Mouse (Mus musculus): Measurements from ENCODE around the gene Krcc1. TPM values are rescaled to one million over a fixed set of nuclear protein-coding genes. Genes with fewer than 3 reads are reported as not detected.
"Not testable (repeated sequence)": the region's sequence is repeated elsewhere in the genome, so short reads cannot be mapped to it uniquely, and the experiment has no call there.

The Krcc1 gene
- polyA plus RNA-seq, 1 experiment, result 11.1 TPM

DNA sequence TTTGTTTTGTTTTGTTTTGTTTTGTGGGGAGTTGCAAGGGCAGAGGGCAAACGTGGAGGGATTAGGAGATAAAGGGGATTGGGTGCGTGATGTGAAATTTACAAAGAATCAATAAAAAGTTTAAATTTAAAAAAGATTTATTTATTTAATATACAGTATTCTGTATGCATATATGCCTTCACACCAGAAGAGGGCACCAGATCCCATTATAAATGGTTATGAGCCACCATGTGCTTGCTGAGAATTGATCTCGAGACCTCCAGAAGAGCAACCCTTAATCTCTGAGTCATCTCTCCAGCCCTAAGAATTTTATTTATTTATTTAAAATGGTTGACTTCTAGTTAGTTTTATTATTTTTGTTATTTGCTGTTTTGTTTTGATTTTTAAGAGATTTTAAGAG, 28.2 kb upstream of the Krcc1 start:
- TF ChIP-seq POLR2A (IDR thresholded peaks at IDR 0.05; ENCODE audit: borderline replicate concordance, extremely low read depth, insufficient read depth, insufficient read length, poor library complexity, severe bottlenecking), result no peak
- no peak for TF ChIP-seq CTCF (IDR thresholded peaks at IDR 0.05; ENCODE audit: borderline replicate concordance, extremely low read depth, insufficient read depth, insufficient read length)
- DNase-seq (ENCODE audit: low read depth), result no peak

- no peak for DNase-seq (ENCODE audit: low read depth)
- TF ChIP-seq CTCF (IDR thresholded peaks at IDR 0.05; ENCODE audit: borderline replicate concordance, extremely low read depth, insufficient read depth, insufficient read length) (no peak), POLR2A (IDR thresholded peaks at IDR 0.05; ENCODE audit: borderline replicate concordance, extremely low read depth, insufficient read depth, insufficient read length, poor library complexity, severe bottlenecking) (no peak)
Measured at GRCm38 (mm10) chr6:71248420-71248819, 23.1 kb upstream of the Krcc1 start.

DNA sequence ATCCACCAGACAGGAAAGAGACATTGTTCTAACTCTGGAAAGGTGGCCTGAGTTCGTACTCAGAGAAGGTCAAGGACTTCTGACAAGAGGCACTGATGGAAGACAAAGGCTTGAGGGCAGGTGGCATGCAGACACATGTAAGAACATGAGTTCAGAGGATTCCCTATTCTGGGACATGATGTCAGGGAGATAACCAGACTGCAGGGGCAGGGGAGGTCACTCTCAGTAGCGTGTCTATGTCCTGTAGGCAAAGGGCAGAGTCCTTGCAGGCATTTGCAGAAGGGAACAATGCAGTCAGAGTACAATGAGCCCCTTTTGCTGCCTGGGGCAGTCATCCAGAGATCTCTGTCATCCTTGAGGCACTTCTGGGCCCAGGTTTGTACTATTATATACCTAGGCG, 21.9 kb upstream of the Krcc1 start:
- TF ChIP-seq CTCF (IDR thresholded peaks at IDR 0.05; ENCODE audit: borderline replicate concordance, extremely low read depth, insufficient read depth, insufficient read length) (no peak), POLR2A (IDR thresholded peaks at IDR 0.05; ENCODE audit: borderline replicate concordance, extremely low read depth, insufficient read depth, insufficient read length, poor library complexity, severe bottlenecking) (no peak)
- no peak for DNase-seq (ENCODE audit: low read depth)

DNA sequence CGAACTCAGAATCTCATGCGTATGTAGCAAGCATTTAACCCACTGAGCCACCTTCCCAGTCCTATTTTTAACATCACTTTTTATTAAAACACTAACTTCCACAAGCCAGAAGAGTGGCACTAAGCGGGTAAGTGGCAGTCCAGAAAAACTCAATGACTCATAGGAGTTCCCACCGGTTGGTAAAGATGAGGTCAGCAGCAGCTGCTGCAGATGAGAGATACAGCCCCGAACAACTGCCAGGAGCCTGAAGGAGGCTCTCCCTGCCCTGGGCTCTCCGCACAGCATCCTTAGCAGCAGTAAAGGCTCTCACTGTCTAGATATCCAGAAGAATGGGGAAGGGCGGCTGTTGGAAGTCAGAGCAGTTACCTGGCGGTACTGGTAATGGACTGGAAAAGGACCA, 20.5 kb upstream of the Krcc1 start:
- DNase-seq (ENCODE audit: low read depth), result no peak
- TF ChIP-seq CTCF (IDR thresholded peaks at IDR 0.05; ENCODE audit: borderline replicate concordance, extremely low read depth, insufficient read depth, insufficient read length), result no peak
- TF ChIP-seq POLR2A (IDR thresholded peaks at IDR 0.05; ENCODE audit: borderline replicate concordance, extremely low read depth, insufficient read depth, insufficient read length, poor library complexity, severe bottlenecking), result no peak

- TF ChIP-seq CTCF (IDR thresholded peaks at IDR 0.05; ENCODE audit: borderline replicate concordance, extremely low read depth, insufficient read depth, insufficient read length) (no peak), POLR2A (IDR thresholded peaks at IDR 0.05; ENCODE audit: borderline replicate concordance, extremely low read depth, insufficient read depth, insufficient read length, poor library complexity, severe bottlenecking) (no peak)
- DNase-seq (ENCODE audit: low read depth), result no peak
Measured at GRCm38 (mm10) chr6:71254456-71254855, 17.0 kb upstream of the Krcc1 start.

DNA sequence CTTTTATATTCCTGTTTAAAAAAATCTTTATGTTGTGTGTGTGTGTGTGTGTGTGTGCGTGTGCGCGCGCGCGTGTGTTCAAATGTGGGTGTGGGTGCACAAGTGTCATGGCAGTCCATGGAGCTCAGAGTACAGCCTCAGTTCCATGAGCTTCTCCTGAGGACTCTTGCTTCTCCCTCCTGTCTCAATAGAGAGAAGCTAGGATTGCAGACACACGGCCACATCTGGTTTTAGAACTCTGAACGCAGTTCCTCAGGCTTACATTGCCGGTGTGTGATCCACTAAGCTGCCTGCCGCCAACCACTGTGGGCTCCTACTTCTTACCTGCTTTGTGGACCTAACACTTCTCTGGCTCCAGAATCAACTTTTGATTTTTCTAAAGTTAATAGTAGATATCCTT, 15.3 kb upstream of the Krcc1 start:
- TF ChIP-seq CTCF (IDR thresholded peaks at IDR 0.05; ENCODE audit: borderline replicate concordance, extremely low read depth, insufficient read depth, insufficient read length) (no peak), POLR2A (IDR thresholded peaks at IDR 0.05; ENCODE audit: borderline replicate concordance, extremely low read depth, insufficient read depth, insufficient read length, poor library complexity, severe bottlenecking) (no peak)
- no peak for DNase-seq (ENCODE audit: low read depth)

DNA sequence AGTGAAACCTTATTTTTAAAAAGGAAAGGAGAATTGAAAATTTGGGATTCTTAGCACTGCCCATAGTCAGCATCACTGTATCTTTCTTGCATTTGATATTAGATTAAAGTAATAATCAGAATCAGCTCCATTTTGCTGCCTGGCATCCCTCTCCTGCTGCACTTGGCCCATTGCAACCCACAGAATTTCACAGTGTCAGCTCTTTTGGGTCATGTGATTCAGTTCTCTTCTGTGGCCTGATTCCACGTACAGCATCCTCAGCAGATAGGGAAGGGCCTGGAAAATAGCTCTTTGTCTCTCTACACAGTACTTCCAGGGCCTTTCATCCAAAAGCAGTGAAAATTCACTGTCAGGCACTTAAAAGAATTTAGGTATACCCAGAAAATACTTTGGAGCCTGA, 14.1 kb upstream of the Krcc1 start:
- DNase-seq (ENCODE audit: low read depth), result no peak
- TF ChIP-seq CTCF (IDR thresholded peaks at IDR 0.05; ENCODE audit: borderline replicate concordance, extremely low read depth, insufficient read depth, insufficient read length) (no peak), POLR2A (IDR thresholded peaks at IDR 0.05; ENCODE audit: borderline replicate concordance, extremely low read depth, insufficient read depth, insufficient read length, poor library complexity, severe bottlenecking) (no peak)

- DNase-seq (ENCODE audit: low read depth), result no peak
- TF ChIP-seq CTCF (IDR thresholded peaks at IDR 0.05; ENCODE audit: borderline replicate concordance, extremely low read depth, insufficient read depth, insufficient read length), result no peak
- no peak for TF ChIP-seq POLR2A (IDR thresholded peaks at IDR 0.05; ENCODE audit: borderline replicate concordance, extremely low read depth, insufficient read depth, insufficient read length, poor library complexity, severe bottlenecking)
Measured at GRCm38 (mm10) chr6:71258562-71258961, 12.9 kb upstream of the Krcc1 start.

GRCm38 (mm10) chr6:71259166-71259565, 12.3 kb upstream of the Krcc1 start:
- DNase-seq (ENCODE audit: low read depth), result no peak
- TF ChIP-seq POLR2A (IDR thresholded peaks at IDR 0.05; ENCODE audit: borderline replicate concordance, extremely low read depth, insufficient read depth, insufficient read length, poor library complexity, severe bottlenecking), result no peak
- TF ChIP-seq CTCF (IDR thresholded peaks at IDR 0.05; ENCODE audit: borderline replicate concordance, extremely low read depth, insufficient read depth, insufficient read length), result no peak

- no peak for DNase-seq (ENCODE audit: low read depth)
Measured at GRCm38 (mm10) chr6:71260051-71260640, 11.3 kb upstream of the Krcc1 start.

DNA sequence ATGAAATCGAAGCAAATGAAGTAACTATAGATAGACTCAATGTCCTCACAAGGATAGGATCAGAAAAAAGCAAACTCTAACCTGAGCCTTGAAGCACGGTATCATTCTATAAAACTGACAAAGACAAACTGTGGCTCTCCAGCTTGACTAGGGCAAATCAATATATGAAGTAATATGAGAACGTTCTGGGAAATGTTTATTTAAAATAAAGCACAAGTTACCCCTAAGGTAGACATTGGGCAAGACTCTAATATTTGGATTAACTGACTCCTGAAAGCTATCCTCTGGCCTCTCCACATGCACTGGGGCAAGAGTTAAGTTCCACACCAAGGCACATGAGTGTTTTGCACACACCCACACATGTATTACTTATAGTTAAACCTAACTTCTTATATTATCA, 10.4 kb upstream of the Krcc1 start:
- DNase-seq (ENCODE audit: low read depth), result no peak
- no peak for TF ChIP-seq POLR2A (IDR thresholded peaks at IDR 0.05; ENCODE audit: borderline replicate concordance, extremely low read depth, insufficient read depth, insufficient read length, poor library complexity, severe bottlenecking)
- no peak for TF ChIP-seq CTCF (IDR thresholded peaks at IDR 0.05; ENCODE audit: borderline replicate concordance, extremely low read depth, insufficient read depth, insufficient read length)

More at GRCm38 (mm10) chr6:71260051-71260640, 11.3 kb upstream of the Krcc1 start:
- TF ChIP-seq POLR2A (IDR thresholded peaks at IDR 0.05; ENCODE audit: borderline replicate concordance, extremely low read depth, insufficient read depth, insufficient read length, poor library complexity, severe bottlenecking) (no peak), CTCF (IDR thresholded peaks at IDR 0.05; ENCODE audit: borderline replicate concordance, extremely low read depth, insufficient read depth, insufficient read length) (no peak)

DNA sequence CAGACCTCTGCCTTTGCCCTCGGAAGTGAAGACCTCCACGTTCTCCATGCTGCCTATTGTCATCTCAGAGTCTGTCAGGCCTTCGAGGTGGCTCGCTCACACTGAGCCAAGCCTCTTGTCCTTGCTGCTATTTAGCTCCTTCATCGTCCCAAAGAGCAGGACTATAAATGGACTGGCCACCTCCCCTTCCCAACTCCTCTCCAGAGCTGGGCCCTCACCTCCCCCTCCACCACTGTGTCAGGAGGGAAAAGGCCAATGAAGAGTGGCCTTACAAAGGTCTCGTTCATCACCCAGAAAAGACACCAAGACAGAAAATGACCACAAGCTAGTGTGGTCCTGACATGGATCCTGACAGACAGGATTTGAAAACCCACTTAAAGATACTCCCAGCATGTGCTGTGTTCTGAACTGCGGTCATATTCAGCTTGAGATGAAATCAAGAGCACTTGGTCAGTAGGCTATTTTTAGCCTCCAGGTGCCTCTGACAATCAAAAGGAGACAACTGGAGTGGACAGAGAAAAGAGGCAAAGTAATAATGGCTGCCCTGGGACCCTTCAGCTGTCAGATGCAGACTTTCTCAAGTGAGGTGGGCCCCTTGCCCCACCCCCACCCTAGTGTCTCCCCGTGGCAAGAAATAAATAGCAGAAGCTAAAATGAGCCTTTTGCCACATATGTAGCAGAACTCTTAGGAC, 9.2 kb upstream of the Krcc1 start:
- TF ChIP-seq CTCF (IDR thresholded peaks at IDR 0.05; ENCODE audit: borderline replicate concordance, extremely low read depth, insufficient read depth, insufficient read length), result no peak
- TF ChIP-seq POLR2A (IDR thresholded peaks at IDR 0.05; ENCODE audit: borderline replicate concordance, extremely low read depth, insufficient read depth, insufficient read length, poor library complexity, severe bottlenecking), result no peak
- no peak for DNase-seq (ENCODE audit: low read depth)

- DNase-seq (ENCODE audit: low read depth), result not testable (repeated sequence)
Measured at GRCm38 (mm10) chr6:71267603-71268002, 3.9 kb upstream of the Krcc1 start.
